Mouse (Mus musculus): ENCODE results near the gene Rgs10. TPM values are rescaled to one million over a fixed set of nuclear protein-coding genes. Genes with fewer than 3 reads are reported as not detected.

Gene Rgs10
- polyA plus RNA-seq, 1 experiment, result 5.1 TPM

DNA sequence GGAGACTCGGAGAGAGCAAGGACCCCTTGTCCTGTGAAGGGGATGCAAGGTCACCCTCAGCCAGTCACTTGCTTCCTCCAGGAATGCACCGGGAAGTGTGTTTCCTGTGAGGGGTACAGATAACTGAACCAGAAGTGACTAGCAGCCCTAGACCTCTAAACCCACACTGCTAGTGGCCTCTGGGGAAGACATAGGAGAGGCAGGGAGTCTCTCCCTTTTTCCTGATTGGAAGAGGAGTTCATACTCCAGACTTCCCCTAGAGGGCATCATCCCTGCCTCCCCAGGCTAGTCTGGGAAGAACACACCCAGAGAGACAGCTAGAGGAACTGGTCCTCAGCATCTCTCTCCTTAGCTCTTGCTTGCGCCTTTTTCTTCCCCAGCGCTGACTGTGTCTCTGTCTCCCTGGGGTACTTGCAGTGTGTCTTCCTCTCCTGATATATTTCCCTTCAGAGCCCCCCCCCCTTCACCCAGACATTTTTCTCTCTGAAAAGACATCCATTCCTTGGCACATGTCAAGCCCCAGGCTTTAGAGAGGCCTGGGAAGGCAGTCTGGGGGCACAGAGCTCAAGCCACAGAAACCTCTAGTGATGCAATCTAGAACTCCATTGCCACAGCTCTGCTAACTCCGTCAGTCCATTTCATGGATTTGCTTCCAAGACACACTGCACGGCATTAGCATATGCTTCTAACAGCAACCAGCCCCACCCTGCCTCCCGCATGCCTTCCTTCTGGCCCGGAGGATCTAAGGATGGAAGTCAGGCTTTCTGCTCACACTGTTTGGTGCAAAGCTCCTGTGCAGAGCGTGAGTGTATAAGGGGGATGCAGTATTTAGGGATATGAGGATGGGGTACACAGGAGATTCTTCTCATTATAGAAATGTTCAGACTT lies 61.4 kb downstream of the Rgs10 start:
- DNase-seq, result no peak
- Histone ChIP-seq H3K27me3 (replicated peaks; ENCODE audit: control insufficient read depth, insufficient read depth, low read length) (no peaks in the 10 kb centered on the region), H3K36me3 (ENCODE audit: control insufficient read depth, insufficient read depth, low read length) (no peaks in the 10 kb centered on the region), H3K4me3 (ENCODE audit: insufficient read depth, low read depth, low read length) (no peak overlapping the region), H3K4me1 (ENCODE audit: control insufficient read depth, insufficient read depth, low read length) (no peaks in the 10 kb centered on the region), H3K27ac (ENCODE audit: insufficient read depth, low read depth, low read length) (no peak overlapping the region)
- TF ChIP-seq POLR2A (IDR thresholded peaks at IDR 0.05; ENCODE audit: low read depth, low read length), result no peak
- TF ChIP-seq CTCF (conservative IDR thresholded peaks at IDR 0.05; ENCODE audit: insufficient read depth, insufficient read length, low read depth, low read length), result peak; percentile 56
- 69% methylated on average over 9 of the region's 9 CpGs for WGBS

DNA sequence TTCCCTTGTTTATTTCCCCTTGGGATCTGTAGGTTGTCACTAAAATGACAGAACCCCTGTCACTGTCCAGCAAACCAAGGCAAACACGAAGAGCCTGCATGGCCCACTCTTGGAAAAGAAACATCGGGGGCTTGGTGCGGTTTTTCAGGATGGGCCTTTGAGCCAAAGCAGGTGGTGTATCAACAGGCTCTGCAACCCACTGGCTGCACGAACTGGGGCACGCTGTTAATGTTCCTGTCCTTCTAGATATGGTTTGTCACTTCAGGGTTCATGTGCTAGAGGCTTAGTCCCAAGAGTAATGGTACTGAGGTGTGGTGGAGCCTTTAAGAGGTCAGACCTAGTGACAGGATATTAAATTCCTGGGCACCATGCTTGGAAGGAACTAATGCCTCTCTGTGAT lies 63.1 kb downstream of the Rgs10 start:
- Histone ChIP-seq H3K27ac (ENCODE audit: insufficient read depth, low read depth, low read length) (no peak overlapping the region), H3K36me3 (ENCODE audit: control insufficient read depth, insufficient read depth, low read length) (no peaks in the 10 kb centered on the region), H3K27me3 (replicated peaks; ENCODE audit: control insufficient read depth, insufficient read depth, low read length) (no peaks in the 10 kb centered on the region), H3K4me1 (ENCODE audit: control insufficient read depth, insufficient read depth, low read length) (no peaks in the 10 kb centered on the region), H3K4me3 (ENCODE audit: insufficient read depth, low read depth, low read length) (no peak overlapping the region)
- TF ChIP-seq POLR2A (IDR thresholded peaks at IDR 0.05; ENCODE audit: low read depth, low read length) (no peak), CTCF (conservative IDR thresholded peaks at IDR 0.05; ENCODE audit: insufficient read depth, insufficient read length, low read depth, low read length) (no peak)
- DNase-seq, result no peak
- whole genome bisulfite sequencing, result 80% methylated on average over 5 of the region's 5 CpGs

DNA sequence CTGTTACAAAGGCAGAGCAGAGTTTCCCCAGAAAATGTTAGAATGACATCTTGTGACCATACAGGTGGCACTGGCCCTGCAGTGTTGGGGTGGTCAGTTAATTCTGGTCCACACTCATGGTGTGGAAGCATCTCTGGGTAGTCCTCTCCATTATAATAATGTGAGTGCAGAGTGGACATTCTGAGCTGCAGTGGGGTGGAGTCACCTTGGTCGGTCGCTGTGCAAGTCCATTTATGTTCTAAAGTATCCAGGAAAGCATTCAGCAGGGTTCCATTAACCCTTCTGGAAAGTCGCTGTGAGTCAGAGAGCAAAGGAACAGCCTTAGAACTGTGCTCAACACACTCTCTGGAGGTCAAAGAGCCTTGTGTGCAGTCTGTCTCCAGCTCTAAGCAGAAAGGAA lies 65.8 kb downstream of the Rgs10 start:
- Histone ChIP-seq H3K36me3 (ENCODE audit: control insufficient read depth, insufficient read depth, low read length) (no peaks in the 10 kb centered on the region), H3K27ac (ENCODE audit: insufficient read depth, low read depth, low read length) (no peak overlapping the region), H3K27me3 (replicated peaks; ENCODE audit: control insufficient read depth, insufficient read depth, low read length) (no peaks in the 10 kb centered on the region), H3K4me3 (ENCODE audit: insufficient read depth, low read depth, low read length) (no peak overlapping the region), H3K4me1 (ENCODE audit: control insufficient read depth, insufficient read depth, low read length) (peaks cover 14% of the 10 kb centered on the region; the same call in 1 of the 2 replicates)
- TF ChIP-seq CTCF (conservative IDR thresholded peaks at IDR 0.05; ENCODE audit: insufficient read depth, insufficient read length, low read depth, low read length) (no peak), POLR2A (IDR thresholded peaks at IDR 0.05; ENCODE audit: low read depth, low read length) (no peak)
- no peak for DNase-seq
- WGBS, result 81% methylated on average over 3 of the region's 3 CpGs

DNA sequence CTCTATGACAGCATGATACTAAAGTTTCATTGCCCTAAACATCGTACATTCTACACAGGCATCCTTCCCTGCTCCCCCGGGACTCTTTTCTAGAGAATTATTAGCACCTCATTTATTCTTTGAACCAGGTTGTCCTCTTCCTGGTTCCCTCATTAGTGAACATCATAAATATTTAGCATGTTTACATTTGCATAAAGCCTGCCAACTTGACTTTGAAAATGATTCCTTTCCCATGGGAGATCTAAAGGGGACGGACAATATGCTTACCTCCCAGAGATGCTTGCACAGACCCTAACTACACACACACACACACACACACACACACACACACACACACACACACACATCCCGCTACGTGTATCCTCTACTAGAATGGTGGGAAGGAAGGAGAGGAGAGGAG lies 67.4 kb downstream of the Rgs10 start:
- Histone ChIP-seq H3K4me3 (ENCODE audit: insufficient read depth, low read depth, low read length) (no peak overlapping the region), H3K4me1 (ENCODE audit: control insufficient read depth, insufficient read depth, low read length) (peaks cover 14% of the 10 kb centered on the region; the same call in 1 of the 2 replicates), H3K36me3 (ENCODE audit: control insufficient read depth, insufficient read depth, low read length) (no peaks in the 10 kb centered on the region), H3K27me3 (replicated peaks; ENCODE audit: control insufficient read depth, insufficient read depth, low read length) (no peaks in the 10 kb centered on the region), H3K27ac (ENCODE audit: insufficient read depth, low read depth, low read length) (no peak overlapping the region)
- TF ChIP-seq POLR2A (IDR thresholded peaks at IDR 0.05; ENCODE audit: low read depth, low read length) (no peak), CTCF (conservative IDR thresholded peaks at IDR 0.05; ENCODE audit: insufficient read depth, insufficient read length, low read depth, low read length) (no peak)
- WGBS, result 78% methylated on average over 3 of the region's 5 CpGs
- DNase-seq, result no peak

DNA sequence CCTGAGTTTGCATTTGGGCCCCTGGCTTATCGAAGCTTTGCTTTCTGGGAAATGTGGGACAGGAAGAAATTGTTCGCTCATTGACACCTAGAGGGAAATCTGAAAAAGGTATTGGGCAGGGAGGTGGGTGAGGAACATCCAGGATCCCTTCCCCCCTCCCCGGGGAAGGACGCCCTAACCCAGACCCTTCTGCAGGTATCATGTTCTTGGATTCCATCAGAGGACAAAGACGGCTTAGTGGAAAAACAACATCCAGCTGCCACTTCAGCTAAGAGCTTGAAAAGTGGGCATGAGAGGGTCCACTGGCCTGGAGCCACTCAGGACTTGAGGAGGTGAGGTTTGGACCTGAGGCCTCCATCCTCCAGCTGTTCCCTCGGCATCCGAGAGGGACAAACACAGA lies 68.2 kb downstream of the Rgs10 start:
- H3K36me3 ChIP-seq (ENCODE audit: control insufficient read depth, insufficient read depth, low read length), result no peaks in the 10 kb centered on the region
- WGBS, result 55% methylated on average over 7 of the region's 7 CpGs
- TF ChIP-seq POLR2A (IDR thresholded peaks at IDR 0.05; ENCODE audit: low read depth, low read length), result no peak
- TF ChIP-seq CTCF (conservative IDR thresholded peaks at IDR 0.05; ENCODE audit: insufficient read depth, insufficient read length, low read depth, low read length), result no peak
- DNase-seq, result no peak
- H3K27ac ChIP-seq (ENCODE audit: insufficient read depth, low read depth, low read length), result peak overlapping the region; percentile 49; the same call in 1 of the 2 replicates
- H3K27me3 ChIP-seq (replicated peaks; ENCODE audit: control insufficient read depth, insufficient read depth, low read length), result no peaks in the 10 kb centered on the region
- no peak overlapping the region for H3K4me3 ChIP-seq (ENCODE audit: insufficient read depth, low read depth, low read length)
- peaks cover 14% of the 10 kb centered on the region; the same call in 1 of the 2 replicates for H3K4me1 ChIP-seq (ENCODE audit: control insufficient read depth, insufficient read depth, low read length)

DNA sequence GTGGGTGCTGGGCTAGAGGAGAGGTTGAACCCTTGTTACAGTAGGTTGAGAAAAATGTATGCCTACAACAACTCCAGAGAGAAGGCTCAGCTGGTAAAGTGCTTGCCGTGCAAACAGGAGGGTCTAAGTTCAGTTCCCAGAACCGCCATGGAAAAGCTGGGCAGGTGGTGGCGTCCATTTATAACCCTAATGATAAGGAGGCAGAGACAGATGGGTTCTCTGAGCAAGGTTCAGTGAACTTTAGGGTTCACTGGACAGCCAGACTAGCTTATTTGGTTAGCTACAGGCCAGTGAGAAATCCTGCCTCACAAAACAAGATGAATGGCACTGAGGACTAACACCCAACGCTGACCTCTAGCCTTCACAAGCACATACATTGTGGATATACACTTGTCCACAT lies 68.8 kb downstream of the Rgs10 start:
- peaks cover 14% of the 10 kb centered on the region; the same call in 1 of the 2 replicates for H3K4me1 ChIP-seq (ENCODE audit: control insufficient read depth, insufficient read depth, low read length)
- TF ChIP-seq CTCF (conservative IDR thresholded peaks at IDR 0.05; ENCODE audit: insufficient read depth, insufficient read length, low read depth, low read length) (no peak), POLR2A (IDR thresholded peaks at IDR 0.05; ENCODE audit: low read depth, low read length) (no peak)
- no peaks in the 10 kb centered on the region for H3K27me3 ChIP-seq (replicated peaks; ENCODE audit: control insufficient read depth, insufficient read depth, low read length)
- H3K4me3 ChIP-seq (ENCODE audit: insufficient read depth, low read depth, low read length), result no peak overlapping the region
- no peaks in the 10 kb centered on the region for H3K36me3 ChIP-seq (ENCODE audit: control insufficient read depth, insufficient read depth, low read length)
- peak; percentile 85 for DNase-seq
- H3K27ac ChIP-seq (ENCODE audit: insufficient read depth, low read depth, low read length), result peak overlapping the region; percentile 83
- WGBS, result 52% methylated on average over 4 of the region's 4 CpGs

DNA sequence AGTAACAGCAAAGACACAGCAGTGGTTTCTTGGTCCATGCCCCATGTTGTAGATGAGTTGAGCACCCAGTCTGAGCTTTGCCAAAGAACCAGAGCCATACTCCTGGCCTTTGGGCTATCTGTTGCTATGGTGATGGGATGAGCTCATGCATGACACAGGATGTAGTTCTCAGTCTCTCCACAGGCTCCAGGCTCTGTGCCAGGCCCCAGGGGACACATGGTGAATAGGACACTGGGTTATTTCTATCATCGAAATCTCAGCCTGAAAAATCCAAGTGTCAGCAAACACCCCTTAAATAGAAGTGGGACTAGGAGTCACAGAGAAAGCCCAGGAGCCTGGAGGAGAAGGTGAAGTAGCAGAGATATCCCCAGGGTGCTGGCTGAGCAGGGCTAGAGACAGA lies 70.0 kb downstream of the Rgs10 start:
- no peak overlapping the region for H3K4me3 ChIP-seq (ENCODE audit: insufficient read depth, low read depth, low read length)
- H3K27ac ChIP-seq (ENCODE audit: insufficient read depth, low read depth, low read length), result peak overlapping the region; percentile 20; the same call in 1 of the 2 replicates
- TF ChIP-seq CTCF (conservative IDR thresholded peaks at IDR 0.05; ENCODE audit: insufficient read depth, insufficient read length, low read depth, low read length) (no peak; the same call in 1 of the 2 replicates), POLR2A (IDR thresholded peaks at IDR 0.05; ENCODE audit: low read depth, low read length) (no peak)
- H3K4me1 ChIP-seq (ENCODE audit: control insufficient read depth, insufficient read depth, low read length), result peaks cover 14% of the 10 kb centered on the region; the same call in 1 of the 2 replicates
- DNase-seq, result peak; percentile 96
- 0% methylated on average over 1 of the region's 1 CpGs for WGBS
- no peaks in the 10 kb centered on the region for H3K27me3 ChIP-seq (replicated peaks; ENCODE audit: control insufficient read depth, insufficient read depth, low read length)
- H3K36me3 ChIP-seq (ENCODE audit: control insufficient read depth, insufficient read depth, low read length), result no peaks in the 10 kb centered on the region
